Mouse (Mus musculus) hindbrain, embryonic 13.5 days (tissue): ENCODE measurements at regions not wholly inside any gene's neighbourhood (a gene's known extent, or its start where the extent isn't known, plus 50 kb on each side); places are given as distances from the start of the nearest gene placed in this dataset. TPM values are rescaled to one million over a fixed set of nuclear protein-coding genes. Genes with fewer than 3 reads are reported as not detected.

Experiments
- ATAC-seq: fragments of 200-750 bp; cut with Nextera tagmentation; 2 replicates; pipeline ENCODE4 v1.8.0; 2017; ENCODE audit warnings: moderate TSS enrichment; ENCODE audit not compliant: low FRiP score
- H3K27ac ChIP-seq: fragments of 300-500 bp; sonication (generic); 2 replicates; pipeline ENCODE4 v1.5.1; 2015; ENCODE audit warnings: inconsistent platforms, mild to moderate bottlenecking, moderate library complexity
- H3K27me3 ChIP-seq: fragments of 300-500 bp; sonication (generic); 2 replicates; pipeline ENCODE4 v1.6.1; 2015; ENCODE audit warnings: mild to moderate bottlenecking, inconsistent platforms
- H3K36me3 ChIP-seq: fragments of 300-500 bp; sonication (generic); 2 replicates; pipeline ENCODE4 v1.6.1; 2015; ENCODE audit warnings: mild to moderate bottlenecking, inconsistent platforms
- H3K4me1 ChIP-seq: fragments of 300-500 bp; sonication (generic); replicated peaks from 2 replicates; pipeline ENCODE4 v1.6.1; 2015; ENCODE audit warnings: inconsistent platforms
- H3K4me2 ChIP-seq: fragments of 300-500 bp; sonication (generic); 2 replicates; pipeline ENCODE4 v1.6.1; 2015; ENCODE audit warnings: inconsistent platforms, mild to moderate bottlenecking, moderate library complexity
- H3K4me3 ChIP-seq: fragments of 300-500 bp; sonication (generic); 2 replicates; pipeline ENCODE4 v1.5.1; 2015; ENCODE audit warnings: mild to moderate bottlenecking, inconsistent platforms
- H3K9ac ChIP-seq: fragments of 300-500 bp; sonication (generic); 2 replicates; pipeline ENCODE4 v1.6.1; 2015; ENCODE audit warnings: mild to moderate bottlenecking, inconsistent platforms
- H3K9me3 ChIP-seq: fragments of 300-500 bp; sonication (generic); 2 replicates; pipeline ENCODE4 v1.6.1; 2016; ENCODE audit warnings: inconsistent platforms
- WGBS: fragments of 180-500 bp; shearing (Covaris S2); methylation state at CpG from one replicate; pipeline ENCODE4 v1.1.7; 2015; 5-methylcytosine and 5-hydroxymethylcytosine counted together
- microRNA-seq: library from miRNA; unstranded; fragments of <30 nt; microRNA quantifications from one replicate; pipeline ENCODE4, GENCODE M21; 2016

GRCm38 (mm10) chr16:19886596-19886995 lies 96.2 kb downstream of the Klhl6 start:
- Histone ChIP-seq H3K9me3 (no peaks in the 10 kb centered on the region), H3K27ac (no peak overlapping the region), H3K27me3 (no peaks in the 10 kb centered on the region), H3K9ac (no peak overlapping the region), H3K4me3 (no peak overlapping the region), H3K36me3 (no peaks in the 10 kb centered on the region), H3K4me2 (no peak overlapping the region), H3K4me1 (no peaks in the 10 kb centered on the region)
- ATAC-seq = no peak

- Histone ChIP-seq H3K27me3 (no peaks in the 10 kb centered on the region), H3K9ac (no peak overlapping the region), H3K36me3 (no peaks in the 10 kb centered on the region), H3K27ac (no peak overlapping the region), H3K4me3 (no peak overlapping the region), H3K4me1 (no peaks in the 10 kb centered on the region), H3K4me2 (no peak overlapping the region), H3K9me3 (no peaks in the 10 kb centered on the region)
- 65% methylated on average over 3 of the region's 3 CpGs for WGBS
- ATAC-seq = no peak
Observed at GRCm38 (mm10) chr16:19889576-19889975, 93.3 kb downstream of the Klhl6 start.

GRCm38 (mm10) chr16:19891441-19891840 lies 91.4 kb downstream of the Klhl6 start:
- Histone ChIP-seq H3K4me1 (no peaks in the 10 kb centered on the region), H3K27ac (no peak overlapping the region), H3K27me3 (no peaks in the 10 kb centered on the region), H3K9me3 (no peaks in the 10 kb centered on the region), H3K4me3 (no peak overlapping the region), H3K36me3 (no peaks in the 10 kb centered on the region), H3K4me2 (no peak overlapping the region), H3K9ac (no peak overlapping the region)
- 90% methylated on average over 3 of the region's 3 CpGs for WGBS
- ATAC-seq = no peak

- H3K27ac ChIP-seq = no peak overlapping the region
- H3K9ac ChIP-seq = no peak overlapping the region
- WGBS = 88% methylated on average over 9 of the region's 9 CpGs
- ATAC-seq = no peak
- H3K36me3 ChIP-seq = no peaks in the 10 kb centered on the region
- H3K9me3 ChIP-seq = no peaks in the 10 kb centered on the region
- no peak overlapping the region for H3K4me2 ChIP-seq
- no peaks in the 10 kb centered on the region for H3K4me1 ChIP-seq
- H3K4me3 ChIP-seq = no peak overlapping the region
- H3K27me3 ChIP-seq = no peaks in the 10 kb centered on the region
Observed at GRCm38 (mm10) chr16:19894435-19894994, 88.3 kb downstream of the Klhl6 start.

Small RNA genes in the stretch of these regions (microRNA-seq; reads per million reads assigned to microRNA genes)
- gene Gm27883 = not detected
